Mouse (Mus musculus): Measurements from ENCODE around the gene Slc26a6. TPM values are rescaled to one million over a fixed set of nuclear protein-coding genes. Genes with fewer than 3 reads are reported as not detected.

Gene Slc26a6
- polyA plus RNA-seq, 1 experiment = 8.4 TPM

- TF ChIP-seq POLR2A (IDR thresholded peaks at IDR 0.05; ENCODE audit: control insufficient read depth, low read depth, low read length) = no peak
- no peak for TF ChIP-seq CTCF (IDR thresholded peaks at IDR 0.05; ENCODE audit: control insufficient read depth, insufficient read depth, insufficient replicate concordance, low read depth, low read length)
- no peak overlapping the region for H3K4me3 ChIP-seq (ENCODE audit: control insufficient read depth, low read depth, low read length)
- no peaks in the 10 kb centered on the region for H3K36me3 ChIP-seq (ENCODE audit: control insufficient read depth, insufficient read depth, low read length)
- H3K4me1 ChIP-seq (ENCODE audit: control insufficient read depth, insufficient read depth, low read length) = peaks cover 19% of the 10 kb centered on the region
- H3K27ac ChIP-seq (ENCODE audit: control insufficient read depth, insufficient read depth, low read depth, low read length) = no peak overlapping the region
- H3K27me3 ChIP-seq (ENCODE audit: control insufficient read depth, insufficient read depth, low read length) = no peaks in the 10 kb centered on the region
Observed at GRCm38 (mm10) chr9:108912308-108912707, 59.2 kb downstream of the Slc26a6 start.

DNA sequence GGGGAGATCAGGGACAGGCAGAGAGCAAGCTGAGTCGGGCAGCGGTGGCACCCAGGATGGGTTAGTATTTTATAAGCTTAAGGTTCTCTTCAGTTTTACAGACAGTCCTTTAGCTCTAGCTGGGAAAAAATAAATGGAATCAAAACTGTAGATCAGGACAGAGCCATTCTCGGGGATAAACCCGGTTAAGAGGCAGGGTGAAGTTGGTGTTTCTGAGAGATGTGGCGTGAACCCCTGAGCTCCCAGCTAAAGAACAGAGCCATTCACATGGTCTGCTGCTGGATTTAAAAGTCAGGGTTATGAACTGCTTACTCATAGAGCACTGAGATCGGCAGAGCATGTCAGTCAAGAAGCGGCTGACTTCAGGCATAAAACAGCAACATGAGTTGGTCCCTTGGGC is 60.1 kb downstream of the Slc26a6 start:
- Histone ChIP-seq H3K27ac (ENCODE audit: control insufficient read depth, insufficient read depth, low read depth, low read length) (no peak overlapping the region), H3K4me3 (ENCODE audit: control insufficient read depth, low read depth, low read length) (peak overlapping the region; percentile 63), H3K4me1 (ENCODE audit: control insufficient read depth, insufficient read depth, low read length) (peaks cover 19% of the 10 kb centered on the region), H3K27me3 (ENCODE audit: control insufficient read depth, insufficient read depth, low read length) (no peaks in the 10 kb centered on the region), H3K36me3 (ENCODE audit: control insufficient read depth, insufficient read depth, low read length) (no peaks in the 10 kb centered on the region)
- TF ChIP-seq CTCF (IDR thresholded peaks at IDR 0.05; ENCODE audit: control insufficient read depth, insufficient read depth, insufficient replicate concordance, low read depth, low read length) = no peak
- TF ChIP-seq POLR2A (IDR thresholded peaks at IDR 0.05; ENCODE audit: control insufficient read depth, low read depth, low read length) = no peak

GRCm38 (mm10) chr9:108913621-108914020 is 60.5 kb downstream of the Slc26a6 start:
- no peak overlapping the region for H3K27ac ChIP-seq (ENCODE audit: control insufficient read depth, insufficient read depth, low read depth, low read length)
- H3K36me3 ChIP-seq (ENCODE audit: control insufficient read depth, insufficient read depth, low read length) = no peaks in the 10 kb centered on the region
- peaks cover 19% of the 10 kb centered on the region for H3K4me1 ChIP-seq (ENCODE audit: control insufficient read depth, insufficient read depth, low read length)
- TF ChIP-seq POLR2A (IDR thresholded peaks at IDR 0.05; ENCODE audit: control insufficient read depth, low read depth, low read length) (no peak), CTCF (IDR thresholded peaks at IDR 0.05; ENCODE audit: control insufficient read depth, insufficient read depth, insufficient replicate concordance, low read depth, low read length) (no peak)
- H3K27me3 ChIP-seq (ENCODE audit: control insufficient read depth, insufficient read depth, low read length) = no peaks in the 10 kb centered on the region
- H3K4me3 ChIP-seq (ENCODE audit: control insufficient read depth, low read depth, low read length) = peak overlapping the region; percentile 63

- Histone ChIP-seq H3K27ac (ENCODE audit: control insufficient read depth, insufficient read depth, low read depth, low read length) (peak within 1 kb of the TSS; percentile 61), H3K4me3 (ENCODE audit: control insufficient read depth, low read depth, low read length) (peak within 1 kb of the TSS; percentile 78), H3K27me3 (ENCODE audit: control insufficient read depth, insufficient read depth, low read length) (no peaks in the 10 kb centered on the region), H3K4me1 (ENCODE audit: control insufficient read depth, insufficient read depth, low read length) (peaks cover 19% of the 10 kb centered on the region), H3K36me3 (ENCODE audit: control insufficient read depth, insufficient read depth, low read length) (no peaks in the 10 kb centered on the region)
- TF ChIP-seq POLR2A (IDR thresholded peaks at IDR 0.05; ENCODE audit: control insufficient read depth, low read depth, low read length) = peak; percentile 57; the same call in 1 of the 2 replicates
- no peak for TF ChIP-seq CTCF (IDR thresholded peaks at IDR 0.05; ENCODE audit: control insufficient read depth, insufficient read depth, insufficient replicate concordance, low read depth, low read length)
Observed at GRCm38 (mm10) chr9:108914491-108914890, 61.4 kb downstream of the Slc26a6 start, which contains the start of gene Tmem89. Gene Tmem89, plus strand, starts transcription at chr9:108914619.

DNA sequence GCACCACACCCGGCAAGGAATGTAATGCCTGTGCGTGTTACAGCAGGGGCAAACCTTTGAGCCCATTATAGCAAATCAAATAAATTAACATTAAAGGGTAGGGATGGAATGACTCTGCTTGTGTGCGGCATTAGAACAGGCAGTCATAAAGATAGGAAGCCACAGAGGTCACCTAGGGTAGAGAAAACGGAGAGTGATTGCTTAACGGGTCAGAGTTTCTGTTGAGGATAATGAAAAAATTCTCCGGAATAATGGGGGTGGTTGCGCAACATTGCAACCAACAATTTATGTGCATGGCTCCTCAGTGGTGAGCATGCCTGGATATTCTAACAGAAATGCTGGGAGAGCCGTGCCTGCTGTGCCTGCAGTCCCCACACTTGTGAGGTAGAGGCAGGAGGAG is 72.8 kb downstream of the Slc26a6 start:
- Histone ChIP-seq H3K4me1 (ENCODE audit: control insufficient read depth, insufficient read depth, low read length) (no peaks in the 10 kb centered on the region), H3K27ac (ENCODE audit: control insufficient read depth, insufficient read depth, low read depth, low read length) (no peak overlapping the region), H3K36me3 (ENCODE audit: control insufficient read depth, insufficient read depth, low read length) (no peaks in the 10 kb centered on the region), H3K4me3 (ENCODE audit: control insufficient read depth, low read depth, low read length) (no peak overlapping the region), H3K27me3 (ENCODE audit: control insufficient read depth, insufficient read depth, low read length) (no peaks in the 10 kb centered on the region)
- TF ChIP-seq POLR2A (IDR thresholded peaks at IDR 0.05; ENCODE audit: control insufficient read depth, low read depth, low read length) (no peak), CTCF (IDR thresholded peaks at IDR 0.05; ENCODE audit: control insufficient read depth, insufficient read depth, insufficient replicate concordance, low read depth, low read length) (no peak)

DNA sequence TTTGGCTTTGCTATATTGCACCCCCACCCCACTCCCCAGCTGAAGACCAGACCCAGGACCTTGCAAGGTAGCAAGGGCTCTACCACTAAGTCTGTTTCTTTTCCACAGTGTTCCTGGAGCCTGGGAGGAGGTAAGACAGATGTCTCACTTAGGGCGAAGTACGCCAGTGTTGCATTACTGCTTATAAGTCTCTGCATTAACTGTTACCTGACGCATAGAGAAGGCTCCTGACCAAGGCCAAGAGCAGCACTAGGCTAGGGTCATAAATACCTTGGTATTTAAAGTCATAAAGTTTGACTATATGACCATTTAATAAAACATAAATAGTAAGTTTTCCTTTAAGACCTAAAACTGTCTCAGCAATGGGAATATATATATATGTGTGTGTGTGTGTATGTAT is 75.3 kb downstream of the Slc26a6 start:
- Histone ChIP-seq H3K27ac (ENCODE audit: control insufficient read depth, insufficient read depth, low read depth, low read length) (no peak overlapping the region), H3K4me1 (ENCODE audit: control insufficient read depth, insufficient read depth, low read length) (no peaks in the 10 kb centered on the region), H3K4me3 (ENCODE audit: control insufficient read depth, low read depth, low read length) (no peak overlapping the region), H3K36me3 (ENCODE audit: control insufficient read depth, insufficient read depth, low read length) (no peaks in the 10 kb centered on the region), H3K27me3 (ENCODE audit: control insufficient read depth, insufficient read depth, low read length) (no peaks in the 10 kb centered on the region)
- TF ChIP-seq CTCF (IDR thresholded peaks at IDR 0.05; ENCODE audit: control insufficient read depth, insufficient read depth, insufficient replicate concordance, low read depth, low read length) (no peak), POLR2A (IDR thresholded peaks at IDR 0.05; ENCODE audit: control insufficient read depth, low read depth, low read length) (no peak)

DNA sequence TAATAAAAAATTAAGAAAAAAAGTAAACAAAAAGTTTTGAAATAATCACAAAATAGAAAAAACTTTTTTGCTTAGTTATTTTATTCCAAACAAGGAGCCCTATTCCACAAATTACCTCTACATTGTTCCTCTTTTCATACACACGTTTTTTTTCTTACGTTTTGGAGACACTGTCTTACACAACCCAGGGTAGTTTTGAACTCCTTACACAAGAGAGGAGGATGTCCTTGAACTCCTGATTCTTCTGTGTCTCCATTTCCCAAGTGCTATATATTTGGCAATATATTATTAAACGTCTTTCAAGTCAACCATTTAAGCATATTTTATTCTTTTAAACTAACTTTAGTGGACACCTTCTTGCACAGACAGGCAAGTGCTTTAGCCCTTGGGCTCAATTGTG is 82.9 kb downstream of the Slc26a6 start:
- Histone ChIP-seq H3K36me3 (ENCODE audit: control insufficient read depth, insufficient read depth, low read length) (no peaks in the 10 kb centered on the region), H3K4me3 (ENCODE audit: control insufficient read depth, low read depth, low read length) (peak overlapping the region; percentile 30; the same call in 1 of the 2 replicates), H3K27me3 (ENCODE audit: control insufficient read depth, insufficient read depth, low read length) (no peaks in the 10 kb centered on the region), H3K4me1 (ENCODE audit: control insufficient read depth, insufficient read depth, low read length) (no peaks in the 10 kb centered on the region), H3K27ac (ENCODE audit: control insufficient read depth, insufficient read depth, low read depth, low read length) (no peak overlapping the region)
- TF ChIP-seq CTCF (IDR thresholded peaks at IDR 0.05; ENCODE audit: control insufficient read depth, insufficient read depth, insufficient replicate concordance, low read depth, low read length) = no peak
- no peak for TF ChIP-seq POLR2A (IDR thresholded peaks at IDR 0.05; ENCODE audit: control insufficient read depth, low read depth, low read length)

Measured in testis, adult 2 months (tissue).